Mouse (Mus musculus) liver, postnatal 0 days (tissue): ENCODE data around the gene Hacl1.

Experiments
- CTCF ChIP-seq: sonication (generic); IDR thresholded peaks from 2 replicates; pipeline ENCODE4 v1.5.1; 2016; ENCODE audit warnings: antibody characterized with exemption, low read depth
- EP300 ChIP-seq: IDR thresholded peaks from 2 replicates; pipeline ENCODE4 v1.6.1; 2016; ENCODE audit warnings: antibody characterized with exemption, low read depth, mild to moderate bottlenecking

DNA sequence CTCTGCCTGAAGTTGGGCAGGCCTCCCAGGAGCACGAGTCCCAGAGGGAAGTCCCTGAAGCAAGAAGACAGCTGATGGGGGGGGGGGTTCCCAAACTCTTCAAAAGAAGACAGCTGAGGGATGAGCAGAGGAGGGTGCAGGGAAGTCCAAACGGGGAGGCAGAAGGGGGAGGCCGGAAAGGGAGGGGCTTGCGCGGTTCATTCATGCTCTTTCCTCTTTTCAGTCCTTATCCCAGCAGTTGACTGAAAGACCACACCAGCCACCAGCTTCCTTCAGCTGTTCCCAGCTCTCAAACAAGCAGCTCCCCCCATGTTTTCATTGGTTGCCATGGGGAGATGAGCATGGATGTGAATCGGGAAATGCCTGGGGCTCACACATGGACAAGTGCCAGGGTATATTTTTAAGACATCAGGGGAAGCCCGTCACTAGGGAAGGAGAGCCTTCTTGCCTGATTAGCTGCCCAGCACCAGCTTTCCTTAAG lies 71.9 kb downstream of the Hacl1 start:
- no peak for TF ChIP-seq EP300
- no peak for TF ChIP-seq CTCF
